Mouse (Mus musculus): ENCODE data around the gene Gm5129.
"Not testable (repeated sequence)": the region's sequence is repeated elsewhere in the genome, so short reads cannot be mapped to it uniquely, and the experiment has no call there.

Gm5129 gene

GRCm38 (mm10) chr5:29735557-29736061 is at the start of gene Gm5129, which contains the start of gene Dnajb6:
TSS of gene Gm5129 (minus strand) at chr5:29735936.
TSS of gene Dnajb6 (plus strand) at chr5:29735688.
- peak; percentile 96 for DNase-seq (ENCODE audit: low spot score)

DNA sequence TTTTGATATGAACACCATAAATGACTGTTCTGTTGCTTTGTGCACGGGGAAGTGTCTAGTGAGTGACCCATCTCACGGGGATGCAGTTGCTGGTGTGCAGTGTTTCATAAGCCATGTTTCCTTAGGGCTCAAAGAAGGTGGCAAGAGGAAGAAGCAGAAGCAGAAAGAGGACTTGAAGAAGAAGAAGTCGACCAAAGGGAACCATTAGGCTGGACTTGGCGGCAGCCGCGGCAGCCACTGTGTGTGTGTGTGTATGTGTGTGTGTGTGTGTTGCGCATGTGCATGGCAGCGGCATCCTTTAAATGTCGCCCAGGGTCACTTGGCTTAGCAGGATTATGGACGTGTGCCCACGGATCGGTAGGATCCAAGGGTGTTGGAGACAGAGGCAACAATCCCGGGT is 49.2 kb upstream of the Gm5129 start:
- DNase-seq (ENCODE audit: low spot score) = not testable (repeated sequence)

- no peak for DNase-seq (ENCODE audit: low spot score)
These were observed 46.5 kb upstream of the Gm5129 start for GRCm38 (mm10) chr5:29782261-29782660.

- DNase-seq (ENCODE audit: low spot score) = not testable (repeated sequence)
These were observed 44.0 kb upstream of the Gm5129 start for GRCm38 (mm10) chr5:29779733-29780132.

DNA sequence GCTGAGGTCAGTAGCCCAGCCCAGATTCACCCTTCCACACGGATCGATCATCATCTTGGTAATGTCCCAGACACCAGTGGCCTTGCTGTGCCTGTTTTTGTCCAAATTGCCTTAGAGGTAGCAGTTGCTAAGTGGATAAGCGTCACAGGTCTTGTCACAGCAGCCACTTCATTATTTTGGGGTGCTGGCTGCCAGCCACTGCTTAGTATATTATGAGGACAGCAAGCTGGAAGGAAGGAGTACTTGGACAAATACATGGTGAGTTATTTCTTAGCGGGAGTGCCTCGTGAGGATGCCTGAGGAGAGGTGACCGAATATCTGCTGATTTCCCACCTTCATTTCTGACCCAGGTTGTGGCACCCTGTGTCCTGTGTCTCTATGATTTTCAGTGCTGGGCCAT is 42.3 kb upstream of the Gm5129 start:
- no peak for DNase-seq (ENCODE audit: low spot score)

DNA sequence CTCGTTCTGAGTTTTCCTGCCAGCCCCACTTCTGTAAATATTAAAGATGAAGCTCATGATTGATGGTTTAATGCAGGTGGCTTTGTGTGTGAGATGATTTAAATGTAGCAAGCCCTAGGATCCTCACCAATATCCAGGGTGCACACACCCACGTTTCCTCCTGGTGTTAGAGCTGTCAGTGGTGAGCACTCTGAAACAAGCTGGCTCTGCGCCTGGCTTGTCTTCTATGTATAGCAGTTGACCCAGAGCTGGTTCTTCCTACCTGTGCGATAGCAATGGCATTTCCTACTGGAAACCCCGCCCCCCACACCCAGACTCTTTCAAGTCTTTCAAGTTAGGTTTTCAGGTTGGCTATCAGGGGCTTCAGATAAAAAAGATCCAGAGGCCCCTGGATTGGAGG is 39.7 kb upstream of the Gm5129 start:
- no peak for DNase-seq (ENCODE audit: low spot score)

DNA sequence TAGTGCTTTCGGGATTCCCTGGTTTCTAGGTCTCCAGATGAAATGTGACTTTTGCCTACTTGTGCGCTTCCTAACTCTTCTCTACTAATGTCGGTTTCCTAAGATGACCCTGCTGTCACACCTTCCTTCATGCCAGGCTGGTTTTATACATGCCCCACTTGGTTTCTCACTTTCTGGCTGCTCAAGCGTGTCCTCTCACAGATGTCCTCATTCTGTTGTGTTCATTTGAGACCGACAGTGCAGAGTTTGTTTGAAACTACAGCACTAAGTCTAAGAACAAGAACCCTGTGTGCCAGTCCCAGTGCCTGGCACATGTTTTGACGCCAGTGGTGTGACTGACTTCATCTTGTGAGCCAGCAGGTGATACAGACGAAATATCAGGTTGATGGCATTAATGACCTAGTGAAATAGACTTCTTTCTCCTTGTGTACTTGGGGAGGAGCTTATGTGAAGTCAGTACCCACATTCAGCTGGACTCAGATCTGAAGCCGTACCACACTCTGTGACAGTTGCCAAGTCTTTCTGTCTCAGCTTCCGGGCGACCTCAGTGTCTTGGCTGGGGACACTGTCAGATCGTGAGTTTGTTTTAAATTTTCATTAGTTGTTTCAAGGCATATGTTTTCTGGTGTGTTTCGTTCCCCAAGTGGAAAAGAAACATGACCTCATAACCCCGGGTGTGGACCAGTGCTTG is 37.9 kb upstream of the Gm5129 start:
- DNase-seq (ENCODE audit: low spot score) = no peak

- no peak for DNase-seq (ENCODE audit: low spot score)
These were observed 37.1 kb upstream of the Gm5129 start for GRCm38 (mm10) chr5:29772651-29773330.

GRCm38 (mm10) chr5:29772038-29772437 is 36.3 kb upstream of the Gm5129 start:
- no peak for DNase-seq (ENCODE audit: low spot score)

DNA sequence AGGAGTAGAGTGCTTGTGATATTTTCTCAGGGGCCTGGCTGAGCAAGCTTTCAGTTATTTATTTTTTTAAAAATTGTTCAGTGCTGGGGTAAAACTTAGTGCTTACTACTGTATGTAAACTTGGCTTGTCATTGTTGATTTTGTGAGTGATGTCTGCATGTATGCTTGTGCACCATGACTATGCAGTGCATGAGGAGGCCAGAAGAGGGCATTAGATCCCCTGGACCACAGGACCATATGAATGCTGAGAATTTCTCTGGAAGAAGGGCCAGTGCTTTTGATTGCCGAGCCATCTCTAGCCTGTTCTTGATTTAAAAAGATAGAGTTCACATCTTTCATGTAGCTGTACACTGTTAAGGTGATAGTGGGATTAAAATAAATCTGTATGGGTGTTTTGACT is 35.2 kb upstream of the Gm5129 start:
- DNase-seq (ENCODE audit: low spot score) = no peak

DNA sequence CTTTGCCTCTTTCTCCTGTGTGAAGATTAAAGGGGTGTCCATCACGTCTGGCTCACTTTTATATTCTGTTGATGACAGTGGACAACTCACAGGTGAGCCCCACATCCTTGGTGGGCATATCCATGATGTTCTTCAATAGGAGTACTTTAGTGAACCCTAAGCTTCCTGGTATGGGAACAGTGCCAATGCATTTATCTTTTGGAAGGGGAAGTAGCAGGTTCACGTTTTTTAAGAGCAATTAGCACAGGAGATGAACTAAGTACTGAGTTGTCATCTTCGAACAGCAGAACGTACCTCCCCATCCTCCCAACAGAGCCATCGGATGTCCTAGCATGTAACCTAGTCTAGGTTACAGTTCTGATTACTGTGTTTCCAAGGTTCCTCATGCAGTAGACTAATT is 23.6 kb upstream of the Gm5129 start:
- DNase-seq (ENCODE audit: low spot score) = no peak

DNA sequence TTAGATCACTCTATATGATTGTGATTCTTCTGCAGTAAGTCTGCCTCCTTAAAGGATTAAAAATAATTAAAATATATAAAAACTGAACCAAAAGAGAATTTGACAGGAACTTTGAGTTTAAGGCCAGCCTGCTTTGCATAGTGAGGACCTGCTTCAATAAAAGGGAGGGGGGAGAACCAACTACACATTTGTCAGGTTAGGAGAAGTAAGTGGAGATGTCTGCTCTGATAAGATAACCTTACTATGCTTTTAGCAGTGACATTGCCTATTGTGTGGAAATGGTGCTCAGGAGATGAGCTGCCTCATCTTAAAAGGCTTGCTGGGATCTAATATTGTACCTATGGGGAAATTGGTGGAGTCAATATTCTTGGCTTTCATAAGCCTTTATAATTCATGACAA is 17.2 kb upstream of the Gm5129 start:
- no peak for DNase-seq (ENCODE audit: low spot score)

DNA sequence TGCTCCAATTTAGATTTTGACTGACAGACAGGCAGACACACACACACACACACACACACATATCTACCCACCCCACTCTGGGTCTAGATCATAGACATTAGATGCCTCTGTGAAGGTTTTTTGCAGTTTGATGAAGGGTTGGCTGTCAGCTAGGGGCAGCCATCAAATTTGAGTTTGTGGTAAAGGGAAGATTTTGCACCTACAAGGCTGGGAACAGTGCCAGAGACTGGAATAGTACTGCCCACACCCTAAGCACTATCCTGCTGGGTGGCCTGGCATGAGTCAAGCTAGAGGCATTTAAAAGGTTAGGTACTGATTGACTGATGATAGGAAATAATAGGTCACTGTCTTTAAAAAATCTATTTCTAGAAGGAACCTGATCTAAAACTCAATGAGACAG is 15.6 kb upstream of the Gm5129 start:
- DNase-seq (ENCODE audit: low spot score) = no peak

DNA sequence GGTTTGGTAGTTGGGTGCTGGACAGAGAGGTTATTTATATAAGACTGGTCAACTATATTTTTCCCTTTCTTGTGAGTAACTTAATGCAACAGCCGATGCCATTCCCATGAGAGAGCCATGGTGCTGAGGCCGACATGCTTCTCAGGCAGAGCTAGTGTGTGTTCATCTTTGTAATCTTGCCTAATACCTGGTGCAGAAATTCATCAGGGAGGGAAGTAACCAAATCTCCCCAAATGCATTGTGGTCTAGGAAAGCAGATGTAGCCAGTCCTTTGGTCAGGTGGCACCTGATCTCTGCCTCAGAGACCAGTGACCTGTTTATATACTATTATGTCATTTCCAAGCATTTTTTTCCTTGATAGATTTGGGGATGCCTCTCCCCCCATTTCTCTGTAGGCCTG is 11.9 kb upstream of the Gm5129 start:
- DNase-seq (ENCODE audit: low spot score) = no peak

DNA sequence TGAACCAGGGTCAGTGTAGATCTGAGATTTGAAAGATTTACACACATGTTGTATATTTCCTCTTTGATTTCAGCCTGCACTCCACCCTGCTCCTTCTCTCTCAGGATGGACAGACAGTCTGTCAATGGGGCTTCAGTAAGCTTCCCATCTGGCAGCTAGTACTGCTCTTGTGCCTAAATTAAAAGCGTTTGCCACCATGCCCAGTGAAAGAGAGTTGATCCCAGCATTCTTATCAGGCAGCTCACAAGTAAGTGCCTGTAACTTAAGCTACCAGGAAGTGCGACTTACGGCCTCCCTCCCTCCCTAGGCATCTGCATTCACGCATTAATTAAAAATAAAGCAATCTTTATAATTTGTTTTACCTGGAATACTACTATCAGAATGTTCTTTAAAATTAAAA is 5.4 kb upstream of the Gm5129 start:
- no peak for DNase-seq (ENCODE audit: low spot score)

GRCm38 (mm10) chr5:29740651-29741050 is 4.9 kb upstream of the Gm5129 start:
- DNase-seq (ENCODE audit: low spot score) = no peak

- DNase-seq (ENCODE audit: low spot score) = no peak
These were observed 2.3 kb upstream of the Gm5129 start for GRCm38 (mm10) chr5:29738076-29738475.

GRCm38 (mm10) chr5:29737471-29737870 is 1.7 kb upstream of the Gm5129 start:
- DNase-seq (ENCODE audit: low spot score) = no peak

- DNase-seq (ENCODE audit: low spot score) = no peak
These were observed 1.2 kb upstream of the Gm5129 start for GRCm38 (mm10) chr5:29736942-29737341.

- DNase-seq (ENCODE audit: low spot score) = no peak
These were observed 551 bp upstream of the Gm5129 start for GRCm38 (mm10) chr5:29736073-29736900.

DNA sequence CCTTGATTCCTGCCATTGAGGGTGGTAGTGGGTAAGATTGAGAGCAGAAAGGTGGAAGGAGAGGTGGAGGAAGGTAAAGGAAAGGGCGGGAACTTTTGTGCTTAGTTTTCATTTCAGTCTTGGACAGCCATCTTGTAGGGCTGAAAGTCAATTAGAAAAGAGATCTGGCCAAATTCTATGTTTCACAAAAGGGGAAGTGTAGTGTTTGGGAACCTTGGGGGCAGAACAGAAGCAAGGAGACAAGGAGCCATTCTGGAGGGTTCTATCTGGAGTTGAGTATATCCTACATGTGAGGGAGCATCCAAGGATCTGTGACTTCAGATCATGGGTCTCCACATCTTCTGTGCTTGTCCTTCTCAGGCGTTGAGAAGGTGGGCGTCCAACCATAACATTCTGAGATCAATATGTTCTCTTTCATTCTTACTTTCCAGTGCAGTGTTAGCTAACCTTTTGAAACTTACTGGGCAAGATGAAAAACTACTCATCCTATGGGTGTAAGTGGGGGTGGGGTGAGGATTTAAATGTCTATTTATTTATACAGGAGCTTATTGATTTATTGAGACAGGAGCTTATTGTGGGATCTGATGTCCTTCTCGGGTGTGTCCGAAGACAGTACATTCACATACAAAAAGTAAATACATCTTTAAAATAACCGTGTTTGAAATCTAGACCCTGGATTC is 765 bp downstream of the Gm5129 start:
- DNase-seq (ENCODE audit: low spot score) = no peak

DNA sequence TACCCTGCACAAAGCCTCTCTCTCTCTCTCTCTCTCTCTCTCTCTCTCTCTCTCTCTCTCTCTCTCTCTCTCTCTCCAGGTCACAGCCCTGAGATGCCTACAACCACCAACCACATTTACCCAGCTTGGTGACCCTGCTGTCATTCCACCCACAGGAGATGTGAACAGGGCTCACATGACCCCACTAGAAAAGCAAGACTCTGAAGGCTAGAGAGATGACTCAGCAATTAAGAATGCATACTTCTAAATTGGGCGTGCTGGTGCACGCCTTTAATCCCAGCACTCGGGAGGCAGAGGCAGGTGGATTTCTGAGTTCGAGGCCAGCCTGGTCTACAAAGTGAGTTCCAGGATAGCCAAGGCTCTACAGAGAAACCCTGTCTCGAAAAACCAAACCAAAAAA is 9.7 kb downstream of the Gm5129 start:
- DNase-seq (ENCODE audit: low spot score) = not testable (repeated sequence)

All from ovary, postnatal 10 days (tissue).